Mouse (Mus musculus) brain, adult 2 months (tissue): ENCODE measurements around the gene Fmod.

Experiments
- DNase-seq: peaks from one replicate; pipeline ENCODE4 v3.0.0; 2011; ENCODE audit warnings: low read depth, low spot score

Fmod gene

GRCm38 (mm10) chr1:134096264-134096934 is 59.3 kb downstream of the Fmod start:
- peak; percentile 60 for DNase-seq

DNA sequence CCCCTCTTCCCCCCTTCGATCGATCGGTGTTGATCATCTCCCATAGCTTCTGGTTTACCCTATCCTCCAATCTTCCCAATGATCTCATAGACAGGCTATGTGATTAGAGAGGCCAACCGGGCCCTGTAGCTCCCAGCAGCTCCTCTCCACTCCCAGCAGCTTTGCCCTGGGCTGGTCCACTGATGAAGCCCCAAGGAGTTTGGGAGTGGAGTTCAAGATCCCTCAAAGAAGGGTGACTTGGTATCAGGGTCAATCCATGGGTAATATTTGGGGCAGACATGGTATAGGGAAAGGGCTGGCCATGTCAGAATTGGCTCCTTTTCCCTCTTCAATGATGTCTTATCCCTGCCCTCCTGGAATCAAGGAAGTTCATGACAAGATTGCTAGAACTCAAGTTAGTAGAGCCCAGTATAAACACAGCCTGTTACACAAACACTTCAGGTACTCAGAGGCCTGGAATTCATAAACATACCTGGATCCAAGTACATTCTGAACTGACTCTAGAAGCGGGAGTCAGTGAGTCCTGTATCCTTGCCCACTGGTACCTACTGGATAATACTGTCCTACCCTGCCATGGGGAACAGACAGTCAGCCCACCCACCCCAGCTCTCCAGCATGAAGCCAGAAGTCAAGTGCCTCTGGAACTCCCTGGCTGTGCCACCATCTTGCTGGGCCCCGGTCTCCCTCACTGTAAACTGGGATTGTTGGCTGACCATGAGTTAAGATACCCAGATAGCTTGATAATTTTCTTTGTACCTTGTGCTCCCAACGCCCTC is 60.2 kb downstream of the Fmod start:
- no peak for DNase-seq
